Mouse (Mus musculus) forebrain, embryonic 12.5 days (tissue): ENCODE measurements around the gene Rpl39. TPM values are rescaled to one million over a fixed set of nuclear protein-coding genes. Genes with fewer than 3 reads are reported as not detected.

ENCODE experiments used
- ATAC-seq: fragments of 200-750 bp; cut with Nextera tagmentation; 2 replicates; pipeline ENCODE4 v1.8.0; 2017; ENCODE audit warnings: moderate TSS enrichment; ENCODE audit not compliant: low FRiP score
- H3K27ac ChIP-seq: fragments of 300-500 bp; sonication (generic); 2 replicates; pipeline ENCODE4 v1.5.1; 2016; ENCODE audit warnings: mild to moderate bottlenecking
- H3K27me3 ChIP-seq: fragments of 300-500 bp; sonication (generic); 2 replicates; pipeline ENCODE4 v1.6.1; 2016; ENCODE audit warnings: mild to moderate bottlenecking
- H3K36me3 ChIP-seq: fragments of 300-500 bp; sonication (generic); replicated peaks from 2 replicates; pipeline ENCODE4 v1.6.1; 2016; ENCODE audit warnings: mild to moderate bottlenecking
- H3K4me1 ChIP-seq: fragments of 300-500 bp; sonication (generic); 2 replicates; pipeline ENCODE4 v1.6.1; 2016
- H3K4me2 ChIP-seq: fragments of 300-500 bp; sonication (generic); 2 replicates; pipeline ENCODE4 v1.6.1; 2016; ENCODE audit warnings: mild to moderate bottlenecking, moderate library complexity
- H3K4me3 ChIP-seq: fragments of 300-500 bp; sonication (generic); replicated peaks from 2 replicates; pipeline ENCODE4 v1.5.1; 2016; ENCODE audit warnings: mild to moderate bottlenecking
- H3K9ac ChIP-seq: fragments of 300-500 bp; sonication (generic); 2 replicates; pipeline ENCODE4 v1.6.1; 2016; ENCODE audit warnings: mild to moderate bottlenecking
- H3K9me3 ChIP-seq: fragments of 300-500 bp; sonication (generic); 2 replicates; pipeline ENCODE4 v1.6.1; 2016
- WGBS: fragments of 180-500 bp; shearing (Covaris S2); methylation state at CpG from one replicate; pipeline ENCODE4 v1.1.7; 2016; 5-methylcytosine and 5-hydroxymethylcytosine counted together
- polyA plus RNA-seq: library from polyadenylated mRNA; unstranded; fragments of >200 nt; fragmentation: Nextera tagmentation; extraction: Ambion mirVana; gene quantifications from 2 replicates; pipeline ENCODE4 v1.2.1, GENCODE M21; 2016

The Rpl39 gene
- polyA plus RNA-seq, 1 experiment from 2014 or later: 481 TPM

DNA sequence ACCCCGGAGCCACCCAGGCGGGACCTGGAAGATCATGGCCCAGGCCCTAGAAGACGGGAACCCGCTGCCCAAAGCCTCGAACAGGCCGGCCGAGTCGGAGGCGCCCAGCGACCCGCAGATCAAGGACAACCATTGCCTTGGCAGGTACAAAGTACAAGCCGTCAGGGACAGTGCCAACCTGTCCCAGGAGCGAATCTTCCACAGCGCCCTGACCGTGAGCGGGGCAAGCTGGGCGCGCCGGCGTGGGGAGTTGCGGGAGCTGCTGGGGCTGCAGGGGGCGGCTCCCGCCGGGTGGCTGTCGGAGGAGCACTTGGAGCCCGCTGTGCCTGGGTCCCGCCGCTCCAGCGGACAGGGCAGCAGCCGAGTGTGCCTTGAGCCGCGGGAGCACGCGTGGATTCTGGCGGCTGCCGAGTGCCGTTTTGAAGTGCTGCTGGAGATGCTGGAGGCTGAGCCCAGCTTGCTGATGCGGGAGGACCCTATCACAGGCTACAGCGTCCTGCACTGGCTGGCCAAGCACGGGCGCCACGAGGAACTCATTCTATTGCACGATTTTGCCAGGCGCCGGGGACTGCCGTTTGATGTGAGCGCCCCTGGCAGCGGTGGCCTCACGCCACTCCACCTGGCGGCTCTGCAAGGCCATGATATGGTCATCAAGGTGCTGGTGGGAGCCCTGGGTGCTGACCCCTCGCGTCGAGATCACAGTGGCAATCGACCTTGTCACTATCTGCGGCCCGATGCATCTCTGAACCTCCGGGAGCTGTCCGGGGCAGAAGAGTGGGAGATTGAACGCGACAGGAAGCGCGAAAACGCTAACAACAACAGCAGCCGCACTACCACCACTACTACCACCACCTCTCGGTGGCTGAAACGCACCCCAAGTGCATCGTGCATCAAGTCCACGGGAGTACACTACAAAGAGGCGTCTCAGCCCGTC is 36.0 kb downstream of the Rpl39 start:
- no peaks in the 10 kb centered on the region for H3K9me3 ChIP-seq
- H3K27ac ChIP-seq: no peak overlapping the region
- H3K27me3 ChIP-seq: peaks cover 82% of the 10 kb centered on the region
- WGBS: 22% methylated on average over 68 of the region's 70 CpGs
- peak overlapping the region; percentile 57 for H3K4me2 ChIP-seq
- no peak overlapping the region for H3K9ac ChIP-seq
- H3K36me3 ChIP-seq: no peaks in the 10 kb centered on the region
- ATAC-seq: no peak; the same call in 1 of the 2 replicates
- peak overlapping the region; percentile 37 for H3K4me3 ChIP-seq
- H3K4me1 ChIP-seq: peaks cover 3% of the 10 kb centered on the region

DNA sequence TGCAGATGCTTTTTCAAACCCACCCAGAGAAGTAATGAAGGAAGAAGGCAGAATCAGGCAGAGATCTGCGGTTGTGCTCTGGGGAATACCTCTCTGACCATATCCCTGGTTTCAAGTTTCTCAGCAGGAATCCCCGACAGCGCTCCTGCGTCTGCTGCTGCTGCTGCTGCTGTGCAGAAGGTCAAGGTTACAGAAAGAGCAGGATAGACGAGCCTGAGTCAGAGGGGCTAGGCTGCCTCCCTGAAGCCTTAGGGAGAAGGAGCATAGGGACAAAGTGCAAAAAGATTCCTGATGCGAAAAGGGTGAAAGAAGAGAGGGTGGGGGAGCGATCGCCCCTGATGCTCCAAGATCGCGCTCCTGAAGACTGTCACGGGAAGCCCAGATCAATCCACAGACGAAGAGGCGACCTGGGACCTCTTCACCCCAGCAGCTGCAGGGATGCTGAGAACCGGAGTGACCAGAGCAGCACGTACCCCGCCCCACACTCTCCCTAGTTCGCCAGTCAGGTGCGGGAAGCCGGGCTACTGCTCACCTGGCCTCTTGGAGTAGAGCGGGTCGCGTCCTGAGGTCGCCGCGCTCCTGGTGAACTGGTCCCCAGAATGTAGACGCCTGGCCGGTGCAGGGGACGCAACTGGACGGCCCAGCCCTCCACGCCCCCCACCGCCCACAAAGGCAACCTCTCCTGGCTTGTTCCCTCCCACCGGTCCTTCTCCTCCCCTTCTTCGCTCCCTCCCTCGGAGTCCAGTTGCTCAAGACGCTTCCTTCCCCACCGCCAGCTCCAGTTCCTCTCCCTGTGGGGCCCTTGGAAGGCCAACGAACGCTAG is 36.9 kb downstream of the Rpl39 start, which contains the start of gene Sowahd:
TSS of gene Sowahd (plus strand) at position 780 of the 824 bp plus-strand sequence.
- WGBS: 12% methylated on average over 36 of the region's 38 CpGs
- no peaks in the 10 kb centered on the region for H3K36me3 ChIP-seq
- H3K27me3 ChIP-seq: peaks cover 77% of the 10 kb centered on the region
- peak within 1 kb of the TSS; percentile 57 for H3K4me2 ChIP-seq
- H3K9me3 ChIP-seq: no peaks in the 10 kb centered on the region
- H3K27ac ChIP-seq: no peak within 1 kb of the TSS
- no peak within 1 kb of the TSS for H3K9ac ChIP-seq
- peaks cover 3% of the 10 kb centered on the region for H3K4me1 ChIP-seq
- ATAC-seq: no peak
- H3K4me3 ChIP-seq: peak within 1 kb of the TSS; percentile 37

GRCm38 (mm10) chrX:37042726-37043125 is 42.5 kb downstream of the Rpl39 start:
- no peak overlapping the region for H3K4me2 ChIP-seq
- H3K4me1 ChIP-seq: no peaks in the 10 kb centered on the region
- no peak overlapping the region for H3K27ac ChIP-seq
- H3K9me3 ChIP-seq: no peaks in the 10 kb centered on the region
- peaks cover 29% of the 10 kb centered on the region for H3K27me3 ChIP-seq
- no peak overlapping the region for H3K9ac ChIP-seq
- H3K36me3 ChIP-seq: no peaks in the 10 kb centered on the region
- H3K4me3 ChIP-seq: no peak overlapping the region
- no peak for ATAC-seq
- WGBS: 17% methylated on average over 9 of the region's 9 CpGs

Other genes starting within 250 kb of the Rpl39 start
- gene Ube2a, start 211.5 kb downstream of the Rpl39 start, polyA plus RNA-seq: 120 and 122 TPM in 2 replicates
- 33.0 and 33.5 TPM in 2 replicates for gene C330007P06Rik, start 211.3 kb downstream of the Rpl39 start, polyA plus RNA-seq
- 6.3 and 6.7 TPM in 2 replicates for gene Nkrf, start 182.5 kb downstream of the Rpl39 start, polyA plus RNA-seq
- 45.8 and 48.9 TPM in 2 replicates for gene Sept6, start 93.6 kb downstream of the Rpl39 start, polyA plus RNA-seq
- not detected in 2 replicates for gene Sowahd, start 36.6 kb downstream of the Rpl39 start, polyA plus RNA-seq
- 29.7 and 30.1 TPM in 2 replicates for gene Upf3b, start 24.9 kb upstream of the Rpl39 start, polyA plus RNA-seq
- gene Nkap, start 41.4 kb upstream of the Rpl39 start, polyA plus RNA-seq: 25.5 and 27.2 TPM in 2 replicates
- 0.14 and 0.24 TPM in 2 replicates for gene Akap14, start 83.4 kb upstream of the Rpl39 start, polyA plus RNA-seq
- gene Ndufa1, start 105.8 kb upstream of the Rpl39 start, polyA plus RNA-seq: 362 and 392 TPM in 2 replicates
- gene Rnf113a1, start 105.8 kb upstream of the Rpl39 start, polyA plus RNA-seq: 14.4 and 15.3 TPM in 2 replicates
- gene Gm9, start 125.6 kb upstream of the Rpl39 start, polyA plus RNA-seq: not detected in 2 replicates
- not detected in 2 replicates for gene Rhox1, start 136.9 kb upstream of the Rpl39 start, polyA plus RNA-seq
- not detected in 2 replicates for gene Rhox2a, start 159.6 kb upstream of the Rpl39 start, polyA plus RNA-seq
- not detected in 2 replicates for gene Rhox3a, start 164.5 kb upstream of the Rpl39 start, polyA plus RNA-seq
- not detected in 2 replicates for gene Rhox4a, start 179.9 kb upstream of the Rpl39 start, polyA plus RNA-seq